Mouse (Mus musculus) neutrophil, adult 83 days (primary cell): ENCODE results near the gene Evx2. TPM values are rescaled to one million over a fixed set of nuclear protein-coding genes. Genes with fewer than 3 reads are reported as not detected.

Experiments used
- total RNA-seq, 2 experiments: library from RNA; stranded (reverse); gene quantifications; one replicate each; pipeline ENCODE4 v1.2.4; 2023

Gene Evx2
- not detected for total RNA-seq

GRCm38 (mm10) chr2:74659507-74660005 is at the start of gene Evx2:
Gene Evx2 (minus strand): TSS chr2:74659557.

GRCm38 (mm10) chr2:74704393-74704998 is 45.1 kb upstream of the Evx2 start, which contains the start of gene Hoxd8:
Gene Hoxd8 (plus strand): TSS chr2:74704615.

GRCm38 (mm10) chr2:74697567-74698121 is 38.3 kb upstream of the Evx2 start, which contains the start of gene Hoxd9:
Gene Hoxd9 (plus strand): TSS chr2:74697727.

GRCm38 (mm10) chr2:74691022-74691951 is 31.9 kb upstream of the Evx2 start, which contains the start of gene Hoxd10:
Gene Hoxd10 (plus strand): TSS chr2:74691924.

GRCm38 (mm10) chr2:74678891-74679595 is 19.7 kb upstream of the Evx2 start, which contains the start of gene Hoxd11:
Gene Hoxd11 (plus strand): TSS chr2:74679557.

GRCm38 (mm10) chr2:74674881-74675665 is 15.7 kb upstream of the Evx2 start, which contains the start of gene Hoxd12:
Gene Hoxd12 (plus strand): TSS chr2:74675013.

GRCm38 (mm10) chr2:74667842-74668357 is 8.5 kb upstream of the Evx2 start, which contains the start of gene Hoxd13:
Gene Hoxd13 (plus strand): TSS chr2:74668310.

Other genes starting within 250 kb of the Evx2 start
- 10 to 100 TPM; 40.6 to 49.3 TPM for gene Lnpk, start 80.1 kb downstream of the Evx2 start, total RNA-seq
- gene Hoxd13, start 8.8 kb upstream of the Evx2 start, total RNA-seq = not detected
- gene Hoxd12, start 15.5 kb upstream of the Evx2 start, total RNA-seq = not detected
- gene Hoxd11, start 20.0 kb upstream of the Evx2 start, total RNA-seq = not detected
- gene Hoxd10, start 32.4 kb upstream of the Evx2 start, total RNA-seq = not detected
- not detected for gene Hoxd9, start 38.2 kb upstream of the Evx2 start, total RNA-seq
- gene Hoxd8, start 45.1 kb upstream of the Evx2 start, total RNA-seq = not detected
- gene Hoxd3, start 52.4 kb upstream of the Evx2 start, total RNA-seq = not detected
- not detected for gene Hoxd4, start 52.4 kb upstream of the Evx2 start, total RNA-seq
- gene Gm28230, start 67.2 kb upstream of the Evx2 start, total RNA-seq = not detected
- gene Hoxd1, start 103.4 kb upstream of the Evx2 start, total RNA-seq = not detected
- 10 to 100 TPM; 17.1 to 19.0 TPM for gene Mtx2, start 166.2 kb upstream of the Evx2 start, total RNA-seq